In the genomic region with DNA sequence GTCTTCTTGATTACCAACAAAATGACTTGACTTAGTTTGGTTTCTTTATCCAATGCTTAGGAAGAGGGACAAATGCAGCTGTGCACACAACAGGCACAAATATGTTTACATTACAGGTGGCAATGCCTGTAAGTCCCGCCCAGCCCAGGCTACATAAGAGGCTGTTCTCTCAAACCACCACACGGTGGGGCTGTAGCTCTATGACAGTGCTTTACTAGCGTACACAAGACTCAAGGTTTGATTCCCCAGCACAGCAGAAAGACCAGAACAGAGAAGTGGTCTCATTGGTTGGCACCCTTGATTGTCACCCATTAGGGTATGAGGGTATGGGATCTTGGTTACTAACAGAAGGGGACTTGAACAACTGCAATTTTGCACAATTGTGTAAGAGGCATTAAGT, we compare ENCODE assay signal across 9 mouse cellular contexts. TPM values are rescaled to one million over a fixed set of nuclear protein-coding genes. Genes with fewer than 3 reads are reported as not detected.
A peak's percentile ranks its signal among the peaks of the same experiment; 100 is the strongest.
DNase-seq lines count a peak whose midpoint lies in the region; ATAC-seq and TF ChIP-seq lines count a peak whose summit lies in the region.
"Had no signal": no experiment of that assay in that cellular context is flagged by ENCODE, and none has a peak within 500 bp of the region (broad histone marks: within the 10 kb centered on the region; RNA-seq: fewer than 3 reads in every experiment).

No protein-coding gene starts in this region.

- peak; percentile 52 for ATAC-seq in forebrain, postnatal 0 days
- peak; percentile 65; the same call in 1 of the 2 replicates for ATAC-seq in hindbrain, postnatal 0 days
- peak; percentile 45; the same call in 1 of the 2 replicates for ATAC-seq in midbrain, embryonic 12.5 days (ENCODE audit: low FRiP score, low read depth)

- H3K9me3 ChIP-seq in forebrain, postnatal 0 days (ENCODE audit: low read length) = no peaks in the 10 kb centered on the region
- H3K9me3 ChIP-seq in hindbrain, postnatal 0 days (ENCODE audit: low read length) = no peaks in the 10 kb centered on the region
- H3K9me3 ChIP-seq in limb, embryonic 10.5 days (replicated peaks) = no peaks in the 10 kb centered on the region
- no peaks in the 10 kb centered on the region for H3K9me3 ChIP-seq in midbrain, embryonic 12.5 days

- H3K4me3 ChIP-seq in forebrain, postnatal 0 days (ENCODE audit: low read depth, low read length) = no peak overlapping the region
- H3K4me3 ChIP-seq in hindbrain, postnatal 0 days (ENCODE audit: low read length) = no peak overlapping the region
- no peak overlapping the region for H3K4me3 ChIP-seq in limb, embryonic 10.5 days
- no peak overlapping the region for H3K4me3 ChIP-seq in midbrain, embryonic 12.5 days

- 10% methylated on average over 3 of the region's 3 CpGs for WGBS in forebrain, postnatal 0 days
- WGBS in hindbrain, postnatal 0 days = 10% methylated on average over 3 of the region's 3 CpGs
- WGBS in limb, embryonic 10.5 days = 15% methylated on average over 3 of the region's 3 CpGs
- WGBS in midbrain, embryonic 12.5 days = 8% methylated on average over 3 of the region's 3 CpGs

- TF ChIP-seq CTCF in forebrain, postnatal 0 days (IDR thresholded peaks at IDR 0.05; ENCODE audit: low read depth) = peak; percentile 64
- peak; percentile 75 for TF ChIP-seq CTCF in hindbrain, postnatal 0 days (IDR thresholded peaks at IDR 0.05; ENCODE audit: low read depth)

- H3K9ac ChIP-seq in forebrain, postnatal 0 days = no peak overlapping the region
- H3K9ac ChIP-seq in hindbrain, postnatal 0 days (replicated peaks; ENCODE audit: low read length) = no peak overlapping the region
- no peak overlapping the region for H3K9ac ChIP-seq in midbrain, embryonic 12.5 days (replicated peaks)

- peak; percentile 27 to 49 for DNase-seq in layer of hippocampus, adult 18-20 months (ENCODE audit: low spot score in 2 of 2)
- DNase-seq in layer of hippocampus, adult 9-10 months (ENCODE audit: low spot score) = no peak
- DNase-seq in cerebellum, adult 11-12 months = peak; percentile 36
- peak; percentile 56 for DNase-seq in forebrain, postnatal 0 days
- peak; percentile 71 for DNase-seq in hindbrain, postnatal 0 days (ENCODE audit: low spot score)
- peak; percentile 69 for DNase-seq in limb, embryonic 10.5 days (ENCODE audit: low spot score)
- peak; percentile 63 to 64 for DNase-seq in spleen, adult 18-20 months

- H3K27me3 ChIP-seq in forebrain, postnatal 0 days (ENCODE audit: insufficient read depth, low read length) = no peaks in the 10 kb centered on the region
- no peaks in the 10 kb centered on the region for H3K27me3 ChIP-seq in hindbrain, postnatal 0 days (ENCODE audit: insufficient read depth, low read length)
- H3K27me3 ChIP-seq in limb, embryonic 10.5 days (ENCODE audit: low read depth, poor library complexity, severe bottlenecking) = no peaks in the 10 kb centered on the region
- H3K27me3 ChIP-seq in midbrain, embryonic 12.5 days = no peaks in the 10 kb centered on the region

- no peak overlapping the region for H3K27ac ChIP-seq in forebrain, postnatal 0 days (ENCODE audit: low read depth, low read length)
- H3K27ac ChIP-seq in hindbrain, postnatal 0 days = no peak overlapping the region
- no peak overlapping the region for H3K27ac ChIP-seq in limb, embryonic 10.5 days
- H3K27ac ChIP-seq in midbrain, embryonic 12.5 days (replicated peaks) = no peak overlapping the region
- H3K27ac ChIP-seq: macrophage had no signal

- no peaks in the 10 kb centered on the region for H3K4me1 ChIP-seq in forebrain, postnatal 0 days (ENCODE audit: insufficient read depth)
- H3K4me1 ChIP-seq in hindbrain, postnatal 0 days (ENCODE audit: insufficient read depth, low read length) = no peaks in the 10 kb centered on the region
- H3K4me1 ChIP-seq in limb, embryonic 10.5 days = no peaks in the 10 kb centered on the region
- no peaks in the 10 kb centered on the region for H3K4me1 ChIP-seq in midbrain, embryonic 12.5 days

- H3K36me3 ChIP-seq in forebrain, postnatal 0 days (ENCODE audit: insufficient read depth) = no peaks in the 10 kb centered on the region
- H3K36me3 ChIP-seq in hindbrain, postnatal 0 days (ENCODE audit: insufficient read depth, low read length) = no peaks in the 10 kb centered on the region
- peaks cover 1% of the 10 kb centered on the region for H3K36me3 ChIP-seq in limb, embryonic 10.5 days
- no peaks in the 10 kb centered on the region for H3K36me3 ChIP-seq in midbrain, embryonic 12.5 days

- no peak overlapping the region for H3K4me2 ChIP-seq in forebrain, postnatal 0 days (ENCODE audit: low read depth)
- H3K4me2 ChIP-seq in hindbrain, postnatal 0 days (ENCODE audit: low read depth, low read length) = no peak overlapping the region
- H3K4me2 ChIP-seq in midbrain, embryonic 12.5 days (replicated peaks) = no peak overlapping the region

RNA-seq across cellular contexts. Expression of gene Gm26992, which starts 55.7 kb away (rescaled TPM):
- total RNA-seq in layer of hippocampus, adult 18-20 months (2021) = not detected
- not detected in 2 replicates for total RNA-seq in forebrain, postnatal 0 days (2014; rRNA removed)
- polyA plus RNA-seq in forebrain, postnatal 0 days (2015; fragmentation: Nextera tagmentation; extraction: Ambion mirVana) = 0.48 TPM in 1 of 2 replicates, not detected in the other
- not detected in 2 replicates for total RNA-seq in hindbrain, postnatal 0 days (2014; rRNA removed)
- polyA plus RNA-seq in hindbrain, postnatal 0 days (2015; fragmentation: Nextera tagmentation; extraction: Ambion mirVana) = not detected in 2 replicates
- not detected in 2 replicates for polyA plus RNA-seq in limb, embryonic 10.5 days (2016; fragmentation: Nextera tagmentation; extraction: Ambion mirVana)
- polyA plus RNA-seq in midbrain, embryonic 12.5 days (2016; fragmentation: Nextera tagmentation; extraction: Ambion mirVana) = not detected in 2 replicates
- polyA plus RNA-seq: macrophage had no signal
